ENCODE assay signal across 18 mouse cellular contexts in the genomic region with DNA sequence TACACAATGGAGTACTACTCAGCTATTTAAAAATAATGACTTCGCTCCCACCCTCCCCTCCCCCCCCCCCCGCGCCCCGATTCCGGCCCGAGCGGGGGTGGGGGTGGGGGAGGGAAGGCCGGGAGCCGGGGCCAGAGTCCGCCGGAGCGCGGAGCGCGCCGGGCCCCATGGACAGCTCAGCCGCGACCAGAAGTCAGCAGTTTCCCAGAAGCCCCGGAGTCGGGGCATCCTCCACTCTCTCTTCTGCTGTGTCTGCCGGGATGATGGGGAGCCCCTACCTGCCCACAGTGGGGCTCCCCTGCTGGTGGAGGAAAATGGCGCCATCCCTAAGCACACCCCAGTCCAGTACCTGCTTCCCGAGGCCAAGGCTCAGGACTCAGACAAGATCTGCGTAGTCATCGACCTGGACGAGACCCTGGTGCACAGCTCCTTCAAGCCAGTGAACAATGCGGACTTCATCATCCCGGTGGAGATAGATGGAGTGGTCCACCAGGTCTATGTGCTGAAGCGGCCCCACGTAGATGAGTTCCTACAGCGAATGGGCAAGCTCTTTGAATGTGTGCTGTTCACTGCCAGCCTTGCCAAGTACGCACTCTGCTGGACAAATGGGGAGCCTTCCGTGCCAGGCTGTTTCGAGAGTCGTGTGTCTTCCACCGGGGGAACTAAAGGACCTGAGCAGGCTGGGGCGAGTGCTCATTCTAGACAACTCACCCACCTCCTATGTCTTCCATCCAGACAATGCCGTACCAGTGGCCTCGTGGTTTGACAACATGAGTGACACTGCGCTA. TPM values are rescaled to one million over a fixed set of nuclear protein-coding genes. Genes with fewer than 3 reads are reported as not detected.
DNase-seq lines count a peak whose midpoint lies in the region; ATAC-seq lines count a peak whose summit lies in the region.
"Not testable (repeated sequence)": the region's sequence is repeated elsewhere in the genome, so short reads cannot be mapped to it uniquely, and the experiment has no call there.
"Had no signal": no experiment of that assay in that cellular context is flagged by ENCODE, and none has a peak within 500 bp of the region (broad histone marks: within the 10 kb centered on the region; RNA-seq: fewer than 3 reads in every experiment).

No protein-coding gene starts in this region.

- not testable (repeated sequence) for H3K4me1 ChIP-seq in forebrain, embryonic 14.5 days (ENCODE audit: control insufficient read depth, insufficient read depth, low read length); hindbrain, embryonic 11.5 days (replicated peaks; ENCODE audit: control insufficient read depth, insufficient read depth, low read length); intestine, embryonic 14.5 days (replicated peaks; ENCODE audit: control insufficient read depth, insufficient read depth, low read length); lung, embryonic 15.5 days; midbrain, embryonic 13.5 days (replicated peaks); neural tube, embryonic 12.5 days

- DNase-seq in embryo, embryonic 10.5 days (ENCODE audit: low spot score) = peak; percentile 1
- DNase-seq in forebrain, embryonic 14.5 days (ENCODE audit: low spot score); hindbrain, embryonic 11.5 days (ENCODE audit: low spot score): not testable (repeated sequence)
- DNase-seq in intestine, embryonic 14.5 days (ENCODE audit: low spot score) = peak; percentile 45

- not testable (repeated sequence) for H3K4me2 ChIP-seq in forebrain, embryonic 14.5 days (ENCODE audit: low read length); hindbrain, embryonic 11.5 days (replicated peaks; ENCODE audit: low read depth, low read length); intestine, embryonic 14.5 days (ENCODE audit: low read length); lung, embryonic 15.5 days; midbrain, embryonic 13.5 days (replicated peaks); neural tube, embryonic 12.5 days (replicated peaks)

- H3K27me3 ChIP-seq in forebrain, embryonic 14.5 days (replicated peaks; ENCODE audit: control insufficient read depth, insufficient read depth, low read length); hindbrain, embryonic 11.5 days (ENCODE audit: control insufficient read depth, insufficient read depth, low read length); intestine, embryonic 14.5 days (replicated peaks; ENCODE audit: control insufficient read depth, insufficient read depth, low read length); lung, embryonic 15.5 days; neural tube, embryonic 12.5 days (replicated peaks): not testable (repeated sequence)
- peaks cover 11% of the 10 kb centered on the region for H3K27me3 ChIP-seq in midbrain, embryonic 13.5 days

- not testable (repeated sequence) for H3K9ac ChIP-seq in forebrain, embryonic 14.5 days (ENCODE audit: low read length); hindbrain, embryonic 11.5 days (ENCODE audit: low read depth, low read length); intestine, embryonic 14.5 days (ENCODE audit: low read length); lung, embryonic 15.5 days; midbrain, embryonic 13.5 days (replicated peaks); neural tube, embryonic 12.5 days

- not testable (repeated sequence) for H3K27ac ChIP-seq in forebrain, embryonic 14.5 days (ENCODE audit: low read depth, low read length); hindbrain, embryonic 11.5 days (ENCODE audit: low read depth, low read length); intestine, embryonic 14.5 days (ENCODE audit: low read depth); lung, embryonic 15.5 days; midbrain, embryonic 13.5 days; neural tube, embryonic 12.5 days

- H3K9me3 ChIP-seq in forebrain, embryonic 14.5 days (replicated peaks; ENCODE audit: control insufficient read depth, low read length); hindbrain, embryonic 11.5 days (ENCODE audit: control insufficient read depth, low read length); intestine, embryonic 14.5 days (ENCODE audit: control insufficient read depth, low read length); lung, embryonic 15.5 days; midbrain, embryonic 13.5 days; neural tube, embryonic 12.5 days: not testable (repeated sequence)

- not testable (repeated sequence) for H3K4me3 ChIP-seq in forebrain, embryonic 14.5 days (ENCODE audit: low read depth, low read length); hindbrain, embryonic 11.5 days (ENCODE audit: low read depth, low read length); intestine, embryonic 14.5 days (ENCODE audit: low read depth, low read length); lung, embryonic 15.5 days; midbrain, embryonic 13.5 days (replicated peaks); neural tube, embryonic 12.5 days

- 0 out of 2 replicates have a peak, but pooled peaks have one; percentile 15 for ATAC-seq in forebrain, embryonic 14.5 days
- ATAC-seq in hindbrain, embryonic 11.5 days (ENCODE audit: low FRiP score) = peak; percentile 45
- ATAC-seq in intestine, embryonic 14.5 days (replicated peaks; ENCODE audit: low FRiP score, low TSS enrichment, low read depth) = not testable (repeated sequence)
- peak; percentile 27; the same call in 1 of the 2 replicates for ATAC-seq in lung, embryonic 15.5 days (ENCODE audit: borderline replicate concordance, extremely low read depth, low FRiP score, low TSS enrichment)
- peak; percentile 62 for ATAC-seq in midbrain, embryonic 13.5 days
- ATAC-seq in neural tube, embryonic 12.5 days (ENCODE audit: low FRiP score, low read depth) = peak; percentile 53; the same call in 1 of the 2 replicates

- H3K36me3 ChIP-seq in forebrain, embryonic 14.5 days (ENCODE audit: control insufficient read depth, insufficient read depth, low read length); hindbrain, embryonic 11.5 days (ENCODE audit: control insufficient read depth, insufficient read depth, low read length); intestine, embryonic 14.5 days (ENCODE audit: control insufficient read depth, insufficient read depth, low read length); lung, embryonic 15.5 days; midbrain, embryonic 13.5 days; neural tube, embryonic 12.5 days: not testable (repeated sequence)

- WGBS in forebrain, embryonic 14.5 days = 0% methylated on average over 8 of the region's 40 CpGs
- WGBS in hindbrain, embryonic 11.5 days = 3% methylated on average over 7 of the region's 40 CpGs
- WGBS in intestine, embryonic 14.5 days = 0% methylated on average over 6 of the region's 40 CpGs
- 2% methylated on average over 10 of the region's 40 CpGs for WGBS in lung, embryonic 15.5 days
- WGBS in midbrain, embryonic 13.5 days = under 1% methylated on average over 7 of the region's 40 CpGs
- 1% methylated on average over 9 of the region's 40 CpGs for WGBS in neural tube, embryonic 12.5 days

RNA-seq across cellular contexts. Expression of a gene that starts 5.4 kb away (rescaled TPM):
- not detected in 2 replicates for polyA plus RNA-seq in forebrain, embryonic 14.5 days (2014; fragmentation: Nextera tagmentation; extraction: Ambion mirVana)
- polyA plus RNA-seq in hindbrain, embryonic 11.5 days (2014; fragmentation: Nextera tagmentation; extraction: Ambion mirVana) = not detected in 2 replicates
- polyA plus RNA-seq in intestine, embryonic 14.5 days (2014; fragmentation: Nextera tagmentation; extraction: Ambion mirVana) = not detected in 2 replicates
- polyA plus RNA-seq in lung, embryonic 15.5 days (2015; fragmentation: Nextera tagmentation; extraction: Ambion mirVana) = not detected in 2 replicates
- not detected in 2 replicates for polyA plus RNA-seq in midbrain, embryonic 13.5 days (2015; fragmentation: Nextera tagmentation; extraction: Ambion mirVana)
- polyA plus RNA-seq in neural tube, embryonic 12.5 days (2016; fragmentation: Nextera tagmentation; extraction: Ambion mirVana) = not detected in 2 replicates
- polyA plus RNA-seq: adrenal gland, adult 2 months; cortical plate, adult 2 months; embryonic facial prominence, embryonic 12.5 days; erythroblast, embryonic 14.5 days; forebrain, postnatal 0 days; heart, embryonic 14.5 days; midbrain, embryonic 16.5 days; stomach, embryonic 14.5 days had no signal

RNA-seq across cellular contexts. Expression of a gene that starts 19.8 kb away (rescaled TPM):
- polyA plus RNA-seq in forebrain, embryonic 14.5 days (2014; fragmentation: Nextera tagmentation; extraction: Ambion mirVana) = not detected in 2 replicates
- not detected in 2 replicates for polyA plus RNA-seq in hindbrain, embryonic 11.5 days (2014; fragmentation: Nextera tagmentation; extraction: Ambion mirVana)
- polyA plus RNA-seq in intestine, embryonic 14.5 days (2014; fragmentation: Nextera tagmentation; extraction: Ambion mirVana) = not detected in 2 replicates
- polyA plus RNA-seq in lung, embryonic 15.5 days (2015; fragmentation: Nextera tagmentation; extraction: Ambion mirVana) = not detected in 2 replicates
- not detected in 2 replicates for polyA plus RNA-seq in midbrain, embryonic 13.5 days (2015; fragmentation: Nextera tagmentation; extraction: Ambion mirVana)
- polyA plus RNA-seq in neural tube, embryonic 12.5 days (2016; fragmentation: Nextera tagmentation; extraction: Ambion mirVana) = not detected in 2 replicates
- polyA plus RNA-seq: cortical plate, adult 2 months; embryonic facial prominence, embryonic 12.5 days; erythroblast, embryonic 14.5 days; forebrain, postnatal 0 days; heart, adult 2 months; heart, embryonic 14.5 days; kidney, adult 2 months; lung, postnatal 0 days; midbrain, embryonic 16.5 days; stomach, embryonic 14.5 days had no signal
